Mouse (Mus musculus) urinary bladder, adult 18-20 months (tissue): ENCODE results near the gene Naif1.

Source experiments
- DNase-seq, 2 experiments: peaks; one replicate each; pipeline ENCODE4 v3.0.0; 2022; ENCODE audit warnings: low spot score in 2 of 2, mixed read lengths in 2 of 2

Naif1 gene

DNA sequence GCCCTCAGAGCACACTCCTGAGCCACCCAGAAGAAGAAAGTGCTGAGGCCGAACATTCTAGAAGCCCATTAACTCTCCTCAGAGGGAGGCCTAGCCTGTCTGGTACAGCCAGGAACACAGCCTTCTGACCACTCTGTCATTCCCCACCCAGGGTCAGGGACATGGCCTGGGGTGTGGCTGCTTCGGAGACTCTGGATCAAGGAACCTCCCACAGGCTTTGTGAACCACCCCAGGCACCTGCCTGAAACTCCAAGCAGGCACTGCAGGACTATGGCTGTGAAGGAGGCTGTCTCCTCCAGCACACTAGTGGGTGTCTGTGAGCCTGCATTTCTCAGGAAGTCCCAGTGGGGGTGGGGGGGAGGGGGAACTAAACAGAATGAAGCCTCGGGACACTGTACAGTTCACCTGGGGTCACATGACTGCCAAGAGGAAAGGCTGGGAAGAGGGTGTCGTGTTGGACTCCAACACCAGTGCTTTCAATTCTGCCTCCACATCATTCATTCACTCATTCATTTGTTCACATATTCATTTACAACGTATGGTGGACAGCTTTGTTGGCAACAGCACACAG lies 51.6 kb downstream of the Naif1 start:
- no peak for DNase-seq

DNA sequence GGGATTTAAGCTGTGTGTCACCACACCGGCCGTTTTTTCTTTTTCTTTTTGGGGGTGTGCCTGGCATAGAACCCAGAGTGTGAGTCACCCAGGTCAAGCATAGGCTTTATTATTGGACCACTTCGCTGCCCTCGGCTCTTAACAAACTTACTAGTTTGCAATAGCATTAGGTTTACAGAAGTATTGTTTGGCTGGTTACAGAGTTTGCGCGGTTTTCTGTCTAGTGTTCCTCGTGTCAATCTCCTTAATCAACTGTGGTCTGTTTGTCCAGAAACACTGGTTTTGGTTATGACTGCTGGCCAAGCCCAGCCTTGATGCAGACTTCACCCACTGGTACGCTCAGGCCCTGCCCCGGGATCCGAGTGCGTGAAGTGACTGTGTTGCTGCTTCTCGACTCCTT lies 52.6 kb downstream of the Naif1 start:
- peak in 1 of 2 experiments; percentile 66 for DNase-seq

- peak in 1 of 2 experiments; percentile 37 for DNase-seq
These were observed 53.3 kb downstream of the Naif1 start for GRCm38 (mm10) chr2:32503588-32503987.

DNA sequence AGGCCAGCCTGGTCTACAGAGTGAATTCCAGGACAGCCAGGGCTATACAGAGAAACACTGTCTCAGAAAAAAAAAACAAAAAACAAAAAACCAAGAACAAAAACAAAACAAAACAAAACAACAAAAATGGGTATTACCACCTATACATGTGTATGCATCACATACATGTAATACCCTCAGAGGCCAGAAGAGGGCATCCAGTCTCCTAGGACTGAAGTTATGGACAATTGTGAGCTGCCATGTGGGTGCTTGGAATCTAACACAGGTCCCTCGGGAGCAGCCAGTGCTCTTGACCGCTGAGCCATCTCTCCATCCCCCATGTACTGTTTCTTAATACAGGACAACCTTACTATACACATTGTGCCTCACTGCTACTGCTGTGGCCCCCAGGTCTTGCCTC lies 55.3 kb downstream of the Naif1 start:
- DNase-seq: no peak
